Mouse (Mus musculus) CH12.LX (cell line): ENCODE measurements around the gene Arsa. TPM values are rescaled to one million over a fixed set of nuclear protein-coding genes. Genes with fewer than 3 reads are reported as not detected.

ENCODE experiments used
- DNase-seq: peaks from one replicate; pipeline ENCODE4 v3.0.0-alpha.2; 2013; ENCODE audit errors: extremely low read depth
- H3K27ac ChIP-seq: 2 replicates; pipeline ENCODE4 v1.5.1; 2012; ENCODE audit warnings: low read depth, mild to moderate bottlenecking, control low read depth, moderate library complexity; ENCODE audit not compliant: insufficient read depth
- H3K27me3 ChIP-seq: replicated peaks from 2 replicates; pipeline ENCODE3; 2012; ENCODE audit warnings: inconsistent platforms
- H3K36me3 ChIP-seq, 2 experiments: replicated peaks in 1 of 2; 2 replicates each; pipeline versions ENCODE3 to v1.6.1; 2012; ENCODE audit warnings: inconsistent platforms in 1 of 2, low read length in 1 of 2, mild to moderate bottlenecking in 1 of 2, mixed read lengths in 1 of 2, moderate library complexity in 1 of 2; ENCODE audit not compliant: control insufficient read depth in 1 of 2, insufficient read depth in 1 of 2
- H3K4me1 ChIP-seq, 2 experiments: 2 replicates each; pipeline ENCODE4 v1.6.1; 2012; ENCODE audit warnings: inconsistent platforms in 1 of 2, moderate library complexity in 1 of 2; ENCODE audit not compliant: insufficient read depth in 2 of 2, control insufficient read depth in 1 of 2
- H3K4me2 ChIP-seq: 2 replicates; pipeline ENCODE4 v1.6.1; 2012; ENCODE audit warnings: low read depth, mild to moderate bottlenecking, control low read depth; ENCODE audit not compliant: poor library complexity, insufficient read depth, severe bottlenecking
- H3K4me3 ChIP-seq, 3 experiments: fragments of 150-350 bp in 1 of 3; sonication (generic) in 1 of 3; replicated peaks in 1 of 3; 2 replicates each; pipeline versions ENCODE3 to v1.5.1; 2011 to 2012; ENCODE audit warnings: low read depth in 2 of 3, low read length in 2 of 3, mild to moderate bottlenecking in 2 of 3, moderate library complexity in 2 of 3, control low read depth in 1 of 3, improper control_type of control experiment in 1 of 3, inconsistent platforms in 1 of 3, mixed read lengths in 1 of 3; ENCODE audit not compliant: poor library complexity in 1 of 3
- H3K79me2 ChIP-seq: replicated peaks from 2 replicates; pipeline ENCODE4 v1.6.1; 2012; ENCODE audit warnings: mild to moderate bottlenecking, moderate library complexity; ENCODE audit not compliant: control insufficient read depth, poor library complexity, insufficient read depth, severe bottlenecking; ENCODE audit errors: extremely low read depth
- H3K9ac ChIP-seq: 2 replicates; pipeline ENCODE4 v1.6.1; 2012; ENCODE audit warnings: low read depth, mild to moderate bottlenecking, control low read depth, moderate library complexity; ENCODE audit not compliant: insufficient read depth
- H3K9me3 ChIP-seq: replicated peaks from 2 replicates; pipeline ENCODE3; 2012; ENCODE audit warnings: low read length, inconsistent platforms, mixed read lengths
- CHD1 ChIP-seq: IDR thresholded peaks from 2 replicates; pipeline ENCODE4 v1.6.1; 2012; ENCODE audit warnings: low read depth, low read length, improper control_type of control experiment, inconsistent platforms
- CHD2 ChIP-seq: IDR thresholded peaks from 2 replicates; pipeline ENCODE4 v1.6.1; 2011; ENCODE audit warnings: low read length, improper control_type of control experiment
- EP300 ChIP-seq: IDR thresholded peaks from 2 replicates; pipeline ENCODE4 v1.6.1; 2011; ENCODE audit warnings: low read length, improper control_type of control experiment
- GABPA ChIP-seq: IDR thresholded peaks from 2 replicates; pipeline ENCODE4 v1.6.1; 2012; ENCODE audit warnings: low read depth, low read length, improper control_type of control experiment, inconsistent platforms; ENCODE audit not compliant: insufficient replicate concordance
- IRF4 ChIP-seq: IDR thresholded peaks from 2 replicates; pipeline ENCODE4 v1.6.1; 2014; ENCODE audit warnings: low read depth, mild to moderate bottlenecking, inconsistent platforms, low read length, improper control_type of control experiment
- JUND ChIP-seq: conservative IDR thresholded peaks from 2 replicates; pipeline ENCODE4 v1.6.1; 2011; ENCODE audit warnings: low read depth, low read length, improper control_type of control experiment
- MAZ ChIP-seq: IDR thresholded peaks from 2 replicates; pipeline ENCODE4 v1.6.1; 2012; ENCODE audit warnings: low read depth, mild to moderate bottlenecking, inconsistent platforms, low read length, improper control_type of control experiment, moderate library complexity
- NRF1 ChIP-seq: IDR thresholded peaks from 2 replicates; pipeline ENCODE4 v1.6.1; 2014; ENCODE audit warnings: low read depth, mild to moderate bottlenecking, inconsistent platforms, low read length, improper control_type of control experiment, moderate library complexity
- PAX5 ChIP-seq: IDR thresholded peaks from 2 replicates; pipeline ENCODE4 v1.6.1; 2012; ENCODE audit warnings: low read length, inconsistent platforms, mixed read lengths
- POLR2A ChIP-seq: IDR thresholded peaks from 2 replicates; pipeline ENCODE4 v1.6.1; 2011; ENCODE audit warnings: low read depth, mild to moderate bottlenecking, improper control_type of control experiment, low read length
- POLR2AphosphoS2 ChIP-seq: IDR thresholded peaks from 2 replicates; pipeline ENCODE4 v1.6.1; 2011; ENCODE audit warnings: low read depth, low read length, improper control_type of control experiment
- SIN3A ChIP-seq: IDR thresholded peaks from 2 replicates; pipeline ENCODE4 v1.6.1; 2012; ENCODE audit warnings: low read length, improper control_type of control experiment, inconsistent platforms
- TBP ChIP-seq: conservative IDR thresholded peaks from 2 replicates; pipeline ENCODE4 v1.6.1; 2011; ENCODE audit warnings: low read depth, low read length, improper control_type of control experiment
- USF1 ChIP-seq: IDR thresholded peaks from 2 replicates; pipeline ENCODE4 v1.6.1; 2014; ENCODE audit warnings: low read depth, mild to moderate bottlenecking, inconsistent platforms, low read length, improper control_type of control experiment
- ZC3H11A ChIP-seq: IDR thresholded peaks from 2 replicates; pipeline ENCODE4 v1.6.1; 2012; ENCODE audit warnings: low read depth, mild to moderate bottlenecking, inconsistent platforms, low read length, improper control_type of control experiment
- ZKSCAN1 ChIP-seq: IDR thresholded peaks from 2 replicates; pipeline ENCODE4 v1.6.1; 2012; ENCODE audit warnings: low read depth, inconsistent platforms, low read length, improper control_type of control experiment, borderline replicate concordance
- ZMIZ1 ChIP-seq: IDR thresholded peaks from 2 replicates; pipeline ENCODE4 v1.6.1; 2012; ENCODE audit warnings: low read depth, mild to moderate bottlenecking, inconsistent platforms, low read length, improper control_type of control experiment
- dilution Hi-C: fragments of 300-500 bp; cut with MboI; formaldehyde crosslinking; loops from 2 replicates; pipeline ENCODE4 v1.14.3; 2020; ENCODE audit warnings: low sequenced_read_pairs; ENCODE audit not compliant: extremely low pct_unique_long_range_greater_than_20kb, extremely low pct_ligation_motif_present
- in situ Hi-C: fragments of 300-500 bp; cut with MboI; formaldehyde crosslinking; loops from 3 replicates; pipeline ENCODE4 v1.14.3; 2019; ENCODE audit warnings: low sequenced_read_pairs, low pct_ligation_motif_present, low pct_unique_long_range_greater_than_20kb, mixed read lengths
- polyA plus RNA-seq: library from polyadenylated mRNA; unstranded; fragments of >175 nt; gene quantifications from 2 replicates; pipeline ENCODE4 v1.2.1, GENCODE M21; 2012; ENCODE audit warnings: low read depth; ENCODE audit not compliant: insufficient read length
- total RNA-seq, 2 experiments: library from RNA; depleted of rRNA; stranded (reverse); fragments of 300-350 nt in 1 of 2; fragments of >200 nt in 1 of 2; gene quantifications; 2 replicates each; pipeline ENCODE4 v1.2.3; 2012 to 2014

Gene Arsa
- total and polyA plus RNA-seq, 3 experiments, result 9.3 to 10.3 (median 9.9) TPM

GRCm38 (mm10) chr15:89523283-89523832 is 46.1 kb upstream of the Arsa start:
- no peak overlapping the region for H3K27ac ChIP-seq
- peaks cover 30% of the 10 kb centered on the region for H3K27me3 ChIP-seq
- peaks cover 3% of the 10 kb centered on the region for H3K9me3 ChIP-seq
- TF ChIP-seq ZC3H11A (no peak), NRF1 (no peak), CHD1 (no peak), ZKSCAN1 (no peak), POLR2A (no peak), SIN3A (no peak), TBP (no peak)
- H3K4me2 ChIP-seq, result no peak overlapping the region
- H3K4me3 ChIP-seq, result no peak overlapping the region
- DNase-seq, result no peak
- no peak overlapping the region for H3K9ac ChIP-seq
- no peaks in the 10 kb centered on the region for H3K79me2 ChIP-seq
- no peaks in the 10 kb centered on the region for H3K36me3 ChIP-seq
- in situ Hi-C loops, result no loop called here
- dilution Hi-C loops, result no loop called here
- peaks cover 0 to 6% of the 10 kb centered on the region in 2 experiments; a peak in 2 of 4 replicates for H3K4me1 ChIP-seq

GRCm38 (mm10) chr15:89522566-89523282 is 45.5 kb upstream of the Arsa start:
- Histone ChIP-seq H3K27ac (no peak overlapping the region), H3K36me3 (no peaks in the 10 kb centered on the region), H3K9ac (no peak overlapping the region), H3K27me3 (peaks cover 30% of the 10 kb centered on the region), H3K9me3 (peaks cover 3% of the 10 kb centered on the region), H3K79me2 (no peaks in the 10 kb centered on the region), H3K4me3 (no peak overlapping the region), H3K4me1 (peaks cover 0 to 6% of the 10 kb centered on the region in 2 experiments; a peak in 2 of 4 replicates), H3K4me2 (no peak overlapping the region)
- no peak for DNase-seq
- dilution Hi-C loops (no loop called here), in situ Hi-C loops (no loop called here)
- TF ChIP-seq ZMIZ1 (no peak), JUND (no peak), PAX5 (no peak), CHD1 (no peak), SIN3A (no peak), MAZ (no peak), EP300 (no peak), TBP (no peak), POLR2AphosphoS2 (no peak), GABPA (no peak), USF1 (no peak), CHD2 (no peak), ZKSCAN1 (no peak), IRF4 (no peak)
